Mouse (Mus musculus) heart, postnatal 0 days (tissue): ENCODE data around the gene Aox3. TPM values are rescaled to one million over a fixed set of nuclear protein-coding genes. Genes with fewer than 3 reads are reported as not detected.

Experiments used
- ATAC-seq: fragments of 200-750 bp; cut with Nextera tagmentation; 2 replicates; pipeline ENCODE4 v1.8.0; 2017; ENCODE audit warnings: low read depth, moderate number of reproducible peaks, moderate library complexity; ENCODE audit not compliant: insufficient read depth
- DNase-seq: peaks from one replicate; pipeline ENCODE4 v3.0.0-alpha.2; 2016; ENCODE audit warnings: low spot score
- H3K27ac ChIP-seq: fragments of 300-500 bp; sonication (generic); 2 replicates; pipeline ENCODE4 v1.5.1; 2014; ENCODE audit warnings: low read depth, mild to moderate bottlenecking
- H3K27me3 ChIP-seq: fragments of 300-500 bp; sonication (generic); 2 replicates; pipeline ENCODE4 v1.6.1; 2014; ENCODE audit warnings: low read length, mixed read lengths; ENCODE audit not compliant: control insufficient read depth, insufficient read depth
- H3K36me3 ChIP-seq: fragments of 300-500 bp; sonication (generic); replicated peaks from 2 replicates; pipeline ENCODE4 v1.6.1; 2014; ENCODE audit warnings: low read length, mixed read lengths; ENCODE audit not compliant: control insufficient read depth, insufficient read depth
- H3K4me1 ChIP-seq: fragments of 300-500 bp; sonication (generic); 2 replicates; pipeline ENCODE4 v1.6.1; 2014; ENCODE audit warnings: antibody characterized with exemption; ENCODE audit not compliant: control insufficient read depth, insufficient read depth
- H3K4me2 ChIP-seq: fragments of 300-500 bp; sonication (generic); 2 replicates; pipeline ENCODE4 v1.6.1; 2014; ENCODE audit warnings: low read depth, mild to moderate bottlenecking, low read length, moderate library complexity
- H3K4me3 ChIP-seq: fragments of 300-500 bp; sonication (generic); 2 replicates; pipeline ENCODE4 v1.5.1; 2014; ENCODE audit warnings: low read depth, low read length
- H3K9ac ChIP-seq: fragments of 300-500 bp; sonication (generic); replicated peaks from 2 replicates; pipeline ENCODE4 v1.6.1; 2014; ENCODE audit warnings: low read depth, low read length, mixed read lengths
- H3K9me3 ChIP-seq: fragments of 300-500 bp; sonication (generic); replicated peaks from 2 replicates; pipeline ENCODE4 v1.6.1; 2016; ENCODE audit warnings: low read length; ENCODE audit not compliant: control insufficient read depth
- CTCF ChIP-seq: IDR thresholded peaks from 2 replicates; pipeline ENCODE4 v1.5.1; 2016; ENCODE audit warnings: antibody characterized with exemption, control low read depth, low read depth
- EP300 ChIP-seq: IDR thresholded peaks from 2 replicates; pipeline ENCODE4 v1.6.1; 2016; ENCODE audit warnings: antibody characterized with exemption, low read depth
- WGBS: fragments of 180-500 bp; shearing (Covaris S2); extraction: QIAGEN DNeasy Blood & Tissue Kit; methylation state at CpG from one replicate; pipeline ENCODE4 v1.1.7; 2014; 5-methylcytosine and 5-hydroxymethylcytosine counted together
- polyA plus RNA-seq: library from polyadenylated mRNA; unstranded; fragments of >200 nt; fragmentation: Nextera tagmentation; extraction: Ambion mirVana; gene quantifications from 2 replicates; pipeline ENCODE4 v1.2.1, GENCODE M21; 2015
- total RNA-seq: library from RNA; depleted of rRNA; stranded (reverse); fragments of >200 nt; gene quantifications from 2 replicates; pipeline ENCODE4 v1.2.3, GENCODE M21; 2014; ENCODE audit warnings: low replicate concordance

Aox3 gene
- total and polyA plus RNA-seq, 2 experiments from 2014 or later = 0.12 TPM; not detected in 1

- Histone ChIP-seq H3K27ac (no peak overlapping the region), H3K4me3 (no peak overlapping the region), H3K9me3 (no peaks in the 10 kb centered on the region), H3K27me3 (no peaks in the 10 kb centered on the region), H3K4me2 (no peak overlapping the region), H3K9ac (no peak overlapping the region), H3K4me1 (no peaks in the 10 kb centered on the region), H3K36me3 (no peaks in the 10 kb centered on the region)
- DNase-seq (no peak), ATAC-seq (no peak)
- 82% methylated on average over 5 of the region's 5 CpGs for WGBS
- TF ChIP-seq EP300 (no peak), CTCF (peak; percentile 46)
Measured at GRCm38 (mm10) chr1:58079689-58080088, 33.2 kb upstream of the Aox3 start.

- Histone ChIP-seq H3K4me3 (no peak overlapping the region), H3K36me3 (no peaks in the 10 kb centered on the region), H3K27me3 (no peaks in the 10 kb centered on the region), H3K4me1 (no peaks in the 10 kb centered on the region), H3K9ac (no peak overlapping the region), H3K9me3 (no peaks in the 10 kb centered on the region), H3K4me2 (no peak overlapping the region), H3K27ac (no peak overlapping the region)
- no peak for DNase-seq
- 76% methylated on average over 4 of the region's 4 CpGs for WGBS
- ATAC-seq = no peak
- no peak for TF ChIP-seq CTCF
Measured at GRCm38 (mm10) chr1:58080446-58080845, 32.5 kb upstream of the Aox3 start.

- Histone ChIP-seq H3K9me3 (no peaks in the 10 kb centered on the region), H3K4me1 (no peaks in the 10 kb centered on the region), H3K4me2 (no peak overlapping the region), H3K27me3 (no peaks in the 10 kb centered on the region), H3K36me3 (no peaks in the 10 kb centered on the region), H3K9ac (no peak overlapping the region), H3K4me3 (no peak overlapping the region), H3K27ac (no peak overlapping the region)
- no peak for ATAC-seq
- DNase-seq = no peak
- WGBS = 62% methylated on average over 5 of the region's 5 CpGs
- TF ChIP-seq CTCF (no peak), EP300 (no peak)
Measured at GRCm38 (mm10) chr1:58081356-58081755, 31.6 kb upstream of the Aox3 start.

- DNase-seq (no peak), ATAC-seq (no peak)
- H3K9me3 ChIP-seq = no peaks in the 10 kb centered on the region
- WGBS = 68% methylated on average over 5 of the region's 5 CpGs
- H3K27me3 ChIP-seq = no peaks in the 10 kb centered on the region
- no peak overlapping the region for H3K9ac ChIP-seq
- TF ChIP-seq CTCF = no peak
- TF ChIP-seq EP300 = no peak
- H3K4me3 ChIP-seq = no peak overlapping the region
- no peak overlapping the region for H3K27ac ChIP-seq
- no peak overlapping the region for H3K4me2 ChIP-seq
- no peaks in the 10 kb centered on the region for H3K36me3 ChIP-seq
- no peaks in the 10 kb centered on the region; the same call in 1 of the 2 replicates for H3K4me1 ChIP-seq
Measured at GRCm38 (mm10) chr1:58089316-58089715, 23.6 kb upstream of the Aox3 start.

GRCm38 (mm10) chr1:58090191-58090590 is 22.7 kb upstream of the Aox3 start:
- TF ChIP-seq CTCF (no peak), EP300 (no peak)
- DNase-seq (no peak), ATAC-seq (no peak)
- Histone ChIP-seq H3K36me3 (no peaks in the 10 kb centered on the region), H3K27me3 (no peaks in the 10 kb centered on the region), H3K27ac (no peak overlapping the region), H3K4me3 (no peak overlapping the region), H3K9me3 (no peaks in the 10 kb centered on the region), H3K4me2 (no peak overlapping the region), H3K9ac (no peak overlapping the region), H3K4me1 (no peaks in the 10 kb centered on the region; the same call in 1 of the 2 replicates)
- WGBS = 85% methylated on average over 4 of the region's 4 CpGs

- Histone ChIP-seq H3K4me2 (no peak overlapping the region), H3K9ac (no peak overlapping the region), H3K27ac (no peak overlapping the region), H3K9me3 (no peaks in the 10 kb centered on the region), H3K27me3 (no peaks in the 10 kb centered on the region), H3K4me1 (no peaks in the 10 kb centered on the region; the same call in 1 of the 2 replicates), H3K4me3 (no peak overlapping the region), H3K36me3 (no peaks in the 10 kb centered on the region)
- 59% methylated on average over 3 of the region's 3 CpGs for WGBS
- TF ChIP-seq CTCF (no peak), EP300 (no peak)
- ATAC-seq (no peak), DNase-seq (no peak)
Measured at GRCm38 (mm10) chr1:58091213-58091612, 21.7 kb upstream of the Aox3 start.
